Mouse (Mus musculus): ENCODE data around the gene Lnx1.

Lnx1 gene

GRCm38 (mm10) chr5:74602371-74602770, 100.3 kb downstream of the Lnx1 start:
- no peak for DNase-seq (ENCODE audit: low spot score in 2 of 2)

GRCm38 (mm10) chr5:74601965-74602364, 100.7 kb downstream of the Lnx1 start:
- DNase-seq (ENCODE audit: low spot score in 2 of 2), result no peak

DNA sequence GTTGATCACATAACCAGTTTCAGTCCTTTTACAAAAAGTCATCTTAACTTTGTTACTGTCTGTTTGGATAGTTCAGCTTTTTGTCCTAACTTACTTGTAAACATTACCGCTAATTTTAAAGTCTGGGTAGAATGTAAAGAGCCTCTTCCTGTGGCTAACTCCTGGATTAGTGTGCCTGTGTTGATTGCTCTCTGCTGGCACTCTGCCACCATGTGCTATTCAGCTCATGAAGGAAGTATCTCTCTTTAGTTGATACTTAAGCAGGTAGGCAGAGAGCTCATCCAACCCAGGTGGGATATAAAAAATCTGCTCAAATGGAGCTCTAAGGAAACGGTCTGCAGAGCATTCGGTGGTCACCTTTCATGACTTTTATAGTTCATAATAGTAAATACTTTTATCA, 101.5 kb downstream of the Lnx1 start:
- no peak for DNase-seq (ENCODE audit: low spot score in 2 of 2)

- DNase-seq (ENCODE audit: low spot score in 2 of 2), result no peak
Measured at GRCm38 (mm10) chr5:74600010-74600409, 102.7 kb downstream of the Lnx1 start.

GRCm38 (mm10) chr5:74593147-74593546, 109.6 kb downstream of the Lnx1 start:
- DNase-seq (ENCODE audit: low spot score in 2 of 2), result no peak

- DNase-seq (ENCODE audit: low spot score in 2 of 2), result no peak
Measured at GRCm38 (mm10) chr5:74591413-74591812, 111.3 kb downstream of the Lnx1 start.

- DNase-seq (ENCODE audit: low spot score in 2 of 2), result no peak
Measured at GRCm38 (mm10) chr5:74589133-74589532, 113.6 kb downstream of the Lnx1 start.

DNA sequence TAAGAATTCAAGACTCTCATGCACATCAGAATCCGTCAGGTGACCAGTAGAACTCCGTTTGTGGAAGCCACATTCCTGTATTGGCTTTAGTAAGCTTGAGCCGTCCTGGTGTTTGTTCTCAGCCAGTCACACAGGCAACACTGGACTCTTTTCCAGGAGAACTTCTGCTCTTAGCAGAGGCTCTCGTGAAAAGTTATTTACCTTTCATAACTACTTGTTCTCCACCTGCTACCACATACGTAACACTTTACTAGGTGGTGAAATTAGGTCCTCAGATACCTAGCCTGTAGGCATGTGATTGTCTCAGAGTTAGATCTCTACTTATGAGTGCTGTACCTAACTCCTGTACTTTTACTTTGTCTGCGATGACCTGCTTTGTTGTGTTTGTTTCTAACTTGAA, 130.9 kb downstream of the Lnx1 start:
- DNase-seq (ENCODE audit: low spot score in 2 of 2), result no peak

GRCm38 (mm10) chr5:74561151-74561550, 141.6 kb downstream of the Lnx1 start:
- no peak for DNase-seq (ENCODE audit: low spot score in 2 of 2)

DNA sequence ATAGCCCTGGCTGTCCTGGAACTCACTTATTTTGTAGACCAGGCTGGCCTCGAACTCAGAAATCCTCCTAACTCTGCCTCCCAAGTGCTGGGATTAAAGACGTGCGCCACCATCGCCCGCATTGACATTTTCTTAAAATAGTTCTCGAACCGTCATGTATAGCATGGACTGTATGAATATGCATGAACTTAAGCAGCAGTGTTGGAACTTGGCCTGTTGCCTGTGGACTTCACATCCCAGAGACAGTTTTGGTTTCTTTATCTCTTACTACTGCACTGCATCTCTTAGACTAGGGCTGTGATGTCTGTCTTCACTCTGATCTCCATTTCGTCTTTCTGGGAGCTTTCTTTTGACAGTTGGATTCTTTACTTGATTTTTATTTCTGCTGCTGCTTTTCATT, 153.1 kb downstream of the Lnx1 start:
- peak in 1 of 2 experiments; percentile 47 for DNase-seq (ENCODE audit: low spot score in 2 of 2)

DNA sequence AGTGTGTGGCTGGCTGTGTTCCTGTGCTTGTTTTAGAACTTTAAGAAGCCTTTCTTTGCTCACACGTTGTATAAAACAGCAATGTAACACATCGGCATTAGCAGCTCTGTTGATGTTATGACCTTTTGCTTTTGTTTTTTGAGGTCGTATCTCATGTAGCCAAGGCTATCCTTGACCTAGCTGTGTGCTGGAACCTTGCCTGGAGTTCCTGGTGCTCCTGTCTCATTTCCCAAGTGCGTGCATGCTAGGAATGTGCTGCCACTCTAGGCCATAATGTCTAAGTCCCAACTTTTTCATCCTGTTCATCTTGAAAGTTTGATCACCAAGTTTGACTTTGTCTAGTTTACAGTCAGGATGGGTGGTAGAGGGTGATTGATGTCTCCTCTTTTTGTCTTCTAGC, 157.1 kb downstream of the Lnx1 start:
- no peak for DNase-seq (ENCODE audit: low spot score in 2 of 2)
